Mouse (Mus musculus): ENCODE measurements around the gene Ccdc116. TPM values are rescaled to one million over a fixed set of nuclear protein-coding genes. Genes with fewer than 3 reads are reported as not detected.

The Ccdc116 gene
- polyA plus RNA-seq, 1 experiment from 2014 or later, result 1.9 TPM

DNA sequence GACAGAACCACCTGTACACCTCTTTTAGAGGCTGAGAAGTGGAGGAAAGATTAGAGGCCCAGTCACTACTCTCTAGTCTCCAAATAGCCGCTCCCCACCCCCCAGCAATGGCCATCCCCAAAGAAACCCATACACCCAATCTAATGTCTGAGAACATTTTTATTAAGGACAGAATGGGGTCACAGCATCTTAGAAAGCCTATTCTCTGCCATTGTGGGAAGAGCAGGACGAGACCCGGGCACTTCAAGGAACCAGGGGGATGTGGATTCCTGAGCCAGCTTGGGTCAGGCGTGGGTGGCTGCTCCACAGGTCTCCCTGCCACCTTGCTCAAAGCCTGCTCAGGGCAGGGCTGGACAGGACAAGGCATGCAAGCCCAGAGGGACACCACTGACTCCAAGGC, 4.8 kb upstream of the Ccdc116 start:
- 95% methylated on average over 4 of the region's 4 CpGs for WGBS
- Histone ChIP-seq H3K9ac (no peak overlapping the region), H3K27ac (0 out of 2 replicates have a peak overlapping the region, but pooled peaks have one; percentile 78), H3K27me3 (replicated peaks) (no peaks in the 10 kb centered on the region), H3K9me3 (no peaks in the 10 kb centered on the region), H3K4me3 (replicated peaks) (no peak overlapping the region), H3K4me2 (replicated peaks) (no peak overlapping the region), H3K4me1 (replicated peaks) (peaks cover 15% of the 10 kb centered on the region), H3K36me3 (peaks cover 6% of the 10 kb centered on the region; the same call in 1 of the 2 replicates)
- ATAC-seq, result no peak

DNA sequence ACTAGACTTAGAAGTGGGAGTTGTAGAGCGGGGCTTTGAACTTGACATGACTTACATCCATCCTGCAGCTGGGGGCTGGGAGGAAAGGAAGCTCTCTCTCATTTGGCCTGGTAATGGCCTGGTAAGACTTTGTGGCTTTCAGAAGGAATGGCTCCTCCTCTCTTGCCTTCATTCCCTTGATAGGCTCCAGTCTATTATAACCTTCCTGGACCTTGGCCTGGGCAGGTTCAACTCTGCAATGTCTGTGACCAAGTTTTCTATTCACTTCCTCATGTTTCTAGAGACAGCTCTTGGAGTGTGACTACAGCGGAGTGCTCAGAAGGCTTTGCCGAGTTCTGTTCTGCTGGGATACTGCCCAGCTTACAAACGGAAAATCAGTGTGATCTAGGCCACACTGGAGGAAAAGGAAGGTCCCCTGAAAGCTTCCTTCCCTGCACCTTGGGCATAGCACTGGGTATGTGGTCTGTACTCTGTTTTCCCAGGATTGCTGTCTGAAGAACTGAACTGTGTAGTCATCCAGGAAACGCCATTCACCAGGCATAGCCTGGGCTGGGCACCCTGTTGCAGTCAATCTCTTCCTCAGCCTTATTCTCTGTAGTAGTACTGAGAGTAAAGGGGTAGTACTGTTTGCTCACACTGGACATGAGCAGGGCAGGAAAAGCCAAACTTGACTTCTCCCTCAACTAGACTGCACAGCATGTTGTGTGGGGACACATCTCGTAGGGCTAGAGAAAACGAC, 3.7 kb upstream of the Ccdc116 start:
- Histone ChIP-seq H3K4me3 (replicated peaks) (no peak overlapping the region), H3K27ac (peak overlapping the region; percentile 78), H3K9me3 (no peaks in the 10 kb centered on the region), H3K4me2 (replicated peaks) (peak overlapping the region; percentile 10; the same call in 1 of the 2 replicates), H3K4me1 (replicated peaks) (peaks cover 17% of the 10 kb centered on the region), H3K9ac (no peak overlapping the region), H3K36me3 (peaks cover 6% of the 10 kb centered on the region; the same call in 1 of the 2 replicates), H3K27me3 (replicated peaks) (no peaks in the 10 kb centered on the region)
- peak; percentile 73 for ATAC-seq
- 75% methylated on average over 7 of the region's 7 CpGs for WGBS

DNA sequence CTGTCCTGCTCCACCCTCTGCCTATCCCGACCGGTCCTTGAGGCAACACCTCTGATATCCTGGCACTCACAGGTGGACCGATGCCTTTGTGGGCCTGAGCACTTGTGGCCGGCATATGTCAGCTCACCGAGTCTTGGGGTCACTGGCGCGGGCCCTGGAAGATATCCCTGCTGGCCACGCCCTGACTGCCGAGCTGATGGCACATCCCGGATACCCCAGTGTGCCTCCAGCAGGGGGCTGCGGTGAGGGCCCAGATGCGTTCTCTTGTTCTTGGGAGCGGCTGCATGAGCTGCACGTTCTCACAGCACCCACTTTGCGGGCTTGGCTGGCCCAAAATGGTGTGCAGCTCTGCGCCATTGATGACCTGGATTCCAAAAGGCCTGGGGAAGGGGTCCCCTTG, 1.1 kb upstream of the Ccdc116 start:
- Histone ChIP-seq H3K27me3 (replicated peaks) (no peaks in the 10 kb centered on the region), H3K4me3 (replicated peaks) (peak overlapping the region; percentile 64), H3K9me3 (no peaks in the 10 kb centered on the region), H3K4me2 (replicated peaks) (peak overlapping the region; percentile 94), H3K27ac (peak overlapping the region; percentile 27; the same call in 1 of the 2 replicates), H3K36me3 (0 out of 2 replicates have a peak, but pooled peaks cover 2% of the 10 kb centered on the region), H3K4me1 (replicated peaks) (peaks cover 17% of the 10 kb centered on the region), H3K9ac (peak overlapping the region; percentile 57)
- 9% methylated on average over 16 of the region's 16 CpGs for WGBS
- ATAC-seq, result peak; percentile 26

DNA sequence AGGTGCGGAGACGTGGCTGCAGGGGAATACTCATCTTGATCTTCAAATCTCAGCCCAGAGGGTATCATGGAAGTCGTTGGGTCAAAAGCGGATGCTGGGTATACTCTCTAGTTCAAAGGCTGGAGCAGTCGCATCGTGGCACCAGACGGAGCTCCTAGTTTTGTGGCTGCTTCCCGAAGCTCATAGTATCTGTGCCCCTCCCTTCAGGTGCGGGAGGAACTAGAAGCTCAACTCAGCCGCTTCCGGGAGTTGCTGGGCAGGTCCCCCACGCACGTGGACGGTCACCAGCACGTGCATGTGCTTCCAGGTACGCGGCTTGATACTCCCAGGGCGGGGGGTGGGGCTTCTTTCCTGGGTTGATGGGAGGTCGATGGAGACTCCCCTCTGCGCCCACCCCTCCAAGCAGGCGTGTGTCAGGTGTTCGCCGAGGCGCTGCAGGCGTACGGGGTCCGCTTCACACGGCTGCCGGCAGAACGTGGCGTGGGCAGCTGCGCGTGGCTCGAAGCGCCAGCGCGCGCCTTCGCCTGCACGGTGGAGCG, 431 bp upstream of the Ccdc116 start:
- Histone ChIP-seq H3K36me3 (no peaks in the 10 kb centered on the region), H3K4me2 (replicated peaks) (peak overlapping the region; percentile 94), H3K27me3 (replicated peaks) (no peaks in the 10 kb centered on the region), H3K4me3 (replicated peaks) (peak overlapping the region; percentile 64), H3K9ac (peak overlapping the region; percentile 57), H3K27ac (peak overlapping the region; percentile 75), H3K9me3 (no peaks in the 10 kb centered on the region), H3K4me1 (replicated peaks) (peaks cover 17% of the 10 kb centered on the region)
- WGBS, result under 1% methylated on average over 41 of the region's 41 CpGs
- peak; percentile 50 for ATAC-seq

- Histone ChIP-seq H3K9me3 (no peaks in the 10 kb centered on the region), H3K9ac (no peak within 1 kb of the TSS), H3K27me3 (replicated peaks) (no peaks in the 10 kb centered on the region), H3K4me2 (replicated peaks) (no peak within 1 kb of the TSS), H3K36me3 (no peaks in the 10 kb centered on the region), H3K4me3 (replicated peaks) (no peak within 1 kb of the TSS), H3K4me1 (replicated peaks) (peaks cover 17% of the 10 kb centered on the region), H3K27ac (no peak within 1 kb of the TSS)
- ATAC-seq, result no peak
- 26% methylated on average over 7 of the region's 7 CpGs for WGBS
These were observed 2.7 kb downstream of the Ccdc116 start, which contains the start of gene Ydjc for GRCm38 (mm10) chr16:17144339-17144738. Gene Ydjc (plus strand): TSS chr16:17144621.

GRCm38 (mm10) chr16:17137355-17137754, 9.7 kb downstream of the Ccdc116 start:
- Histone ChIP-seq H3K36me3 (no peaks in the 10 kb centered on the region), H3K27me3 (replicated peaks) (no peaks in the 10 kb centered on the region), H3K4me3 (replicated peaks) (no peak overlapping the region), H3K4me1 (replicated peaks) (0 out of 2 replicates have a peak, but pooled peaks cover 4% of the 10 kb centered on the region), H3K27ac (no peak overlapping the region), H3K9ac (no peak overlapping the region), H3K4me2 (replicated peaks) (no peak overlapping the region), H3K9me3 (no peaks in the 10 kb centered on the region)
- WGBS, result 84% methylated on average over 15 of the region's 15 CpGs
- no peak for ATAC-seq

DNA sequence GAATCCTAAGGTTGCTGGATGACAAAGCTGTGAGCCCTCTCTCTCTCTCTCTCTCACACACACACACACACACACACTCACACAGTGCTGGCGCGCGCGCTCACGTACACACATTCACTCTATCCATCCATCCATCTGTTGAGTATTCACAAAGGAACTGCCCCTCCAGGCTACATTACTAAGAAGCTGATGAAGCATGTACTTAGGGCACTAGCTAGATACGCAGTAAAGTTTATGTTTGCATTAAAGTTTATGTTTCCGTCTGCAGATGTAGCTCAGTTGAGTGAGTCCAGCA, 14.2 kb downstream of the Ccdc116 start:
- ATAC-seq, result no peak
- Histone ChIP-seq H3K4me1 (replicated peaks) (peaks cover 9% of the 10 kb centered on the region), H3K4me3 (replicated peaks) (peak overlapping the region; percentile 79), H3K36me3 (no peaks in the 10 kb centered on the region), H3K27ac (no peak overlapping the region), H3K9me3 (no peaks in the 10 kb centered on the region), H3K27me3 (replicated peaks) (no peaks in the 10 kb centered on the region), H3K9ac (peak overlapping the region; percentile 31; the same call in 1 of the 2 replicates), H3K4me2 (replicated peaks) (peak overlapping the region; percentile 95)
- WGBS, result 18% methylated on average over 7 of the region's 7 CpGs

GRCm38 (mm10) chr16:17132089-17132905, 14.7 kb downstream of the Ccdc116 start, which contains the start of gene Sdf2l1:
Gene Sdf2l1 (minus strand): TSS chr16:17132383.
- under 1% methylated on average over 47 of the region's 47 CpGs for WGBS
- Histone ChIP-seq H3K27me3 (replicated peaks) (no peaks in the 10 kb centered on the region), H3K9me3 (no peaks in the 10 kb centered on the region), H3K4me2 (replicated peaks) (peak within 1 kb of the TSS; percentile 95), H3K36me3 (no peaks in the 10 kb centered on the region), H3K9ac (peak within 1 kb of the TSS; percentile 81), H3K4me3 (replicated peaks) (peak within 1 kb of the TSS; percentile 79), H3K4me1 (replicated peaks) (peaks cover 9% of the 10 kb centered on the region), H3K27ac (peak within 1 kb of the TSS; percentile 74)
- ATAC-seq, result peak; percentile 99

DNA sequence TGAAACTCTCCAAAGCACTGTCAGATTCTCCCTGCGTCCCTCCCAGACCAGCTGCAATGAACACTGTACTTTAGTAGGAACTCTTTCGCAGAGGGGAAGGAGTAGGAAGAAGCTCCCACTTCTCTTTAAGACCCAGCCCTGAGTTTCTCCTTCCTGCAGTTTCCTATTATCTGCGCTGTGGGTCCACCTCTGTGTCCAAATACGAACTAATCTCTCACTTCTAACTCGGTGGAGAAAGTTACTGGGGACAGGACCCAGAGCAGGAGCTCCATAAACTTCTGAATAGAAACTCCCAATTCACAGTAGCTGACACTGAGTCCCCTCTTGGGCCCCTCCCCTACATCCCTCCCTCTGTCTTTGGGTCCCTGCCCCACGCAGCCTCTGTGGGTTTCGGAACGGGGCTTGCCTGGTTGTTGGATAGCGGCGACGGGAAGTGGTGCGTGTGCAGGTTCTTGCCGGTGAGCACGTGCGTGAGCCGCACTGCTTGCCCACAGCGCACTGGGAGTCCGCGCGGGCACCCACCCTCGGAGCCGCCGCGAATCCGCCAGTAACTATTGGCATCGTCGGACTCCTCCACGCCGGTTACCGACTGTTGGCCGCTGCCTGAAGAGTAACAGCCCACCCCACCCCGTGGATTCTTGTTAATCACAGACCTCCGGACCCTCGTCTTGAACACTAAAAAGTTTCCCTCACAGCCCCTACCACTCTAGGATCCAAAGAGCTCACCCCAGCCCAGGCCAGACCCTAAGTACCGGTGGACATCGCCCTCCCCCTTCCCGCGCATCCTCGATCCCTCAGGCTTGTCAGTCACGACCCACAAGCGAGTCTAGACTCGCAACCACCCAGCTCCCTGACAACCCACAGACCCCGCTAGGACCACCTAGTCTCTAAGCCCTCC, 15.6 kb downstream of the Ccdc116 start:
- H3K9ac ChIP-seq, result peak overlapping the region; percentile 81
- H3K9me3 ChIP-seq, result no peaks in the 10 kb centered on the region
- no peaks in the 10 kb centered on the region for H3K36me3 ChIP-seq
- no peak; the same call in 1 of the 2 replicates for ATAC-seq
- H3K4me3 ChIP-seq (replicated peaks), result peak overlapping the region; percentile 79
- 3% methylated on average over 43 of the region's 43 CpGs for WGBS
- peak overlapping the region; percentile 95 for H3K4me2 ChIP-seq (replicated peaks)
- peaks cover 9% of the 10 kb centered on the region for H3K4me1 ChIP-seq (replicated peaks)
- H3K27ac ChIP-seq, result peak overlapping the region; percentile 74; the same call in 1 of the 2 replicates
- H3K27me3 ChIP-seq (replicated peaks), result no peaks in the 10 kb centered on the region

- Histone ChIP-seq H3K36me3 (no peaks in the 10 kb centered on the region), H3K27ac (no peak overlapping the region), H3K4me1 (replicated peaks) (peaks cover 24% of the 10 kb centered on the region), H3K4me3 (replicated peaks) (no peak overlapping the region), H3K4me2 (replicated peaks) (no peak overlapping the region), H3K9me3 (no peaks in the 10 kb centered on the region), H3K27me3 (replicated peaks) (no peaks in the 10 kb centered on the region), H3K9ac (no peak overlapping the region)
- ATAC-seq, result no peak
- WGBS, result 100% methylated on average over 1 of the region's 1 CpGs
These were observed 19.7 kb downstream of the Ccdc116 start for GRCm38 (mm10) chr16:17127292-17127691.

- WGBS, result under 1% methylated on average over 25 of the region's 25 CpGs
- peak within 1 kb of the TSS; percentile 2 for H3K27ac ChIP-seq
- no peaks in the 10 kb centered on the region; the same call in 1 of the 2 replicates for H3K36me3 ChIP-seq
- peak within 1 kb of the TSS; percentile 45 for H3K4me3 ChIP-seq (replicated peaks)
- no peaks in the 10 kb centered on the region for H3K9me3 ChIP-seq
- H3K27me3 ChIP-seq (replicated peaks), result no peaks in the 10 kb centered on the region
- peaks cover 19% of the 10 kb centered on the region for H3K4me1 ChIP-seq (replicated peaks)
- peak; percentile 96 for ATAC-seq
- H3K4me2 ChIP-seq (replicated peaks), result peak within 1 kb of the TSS; percentile 82
- peak within 1 kb of the TSS; percentile 63 for H3K9ac ChIP-seq
These were observed 22.0 kb downstream of the Ccdc116 start, which contains the start of gene 2610318N02Rik for GRCm38 (mm10) chr16:17124871-17125520. Gene 2610318N02Rik (minus strand): TSS chr16:17125167.
